Mouse (Mus musculus): ENCODE results near the gene Src.

DNA sequence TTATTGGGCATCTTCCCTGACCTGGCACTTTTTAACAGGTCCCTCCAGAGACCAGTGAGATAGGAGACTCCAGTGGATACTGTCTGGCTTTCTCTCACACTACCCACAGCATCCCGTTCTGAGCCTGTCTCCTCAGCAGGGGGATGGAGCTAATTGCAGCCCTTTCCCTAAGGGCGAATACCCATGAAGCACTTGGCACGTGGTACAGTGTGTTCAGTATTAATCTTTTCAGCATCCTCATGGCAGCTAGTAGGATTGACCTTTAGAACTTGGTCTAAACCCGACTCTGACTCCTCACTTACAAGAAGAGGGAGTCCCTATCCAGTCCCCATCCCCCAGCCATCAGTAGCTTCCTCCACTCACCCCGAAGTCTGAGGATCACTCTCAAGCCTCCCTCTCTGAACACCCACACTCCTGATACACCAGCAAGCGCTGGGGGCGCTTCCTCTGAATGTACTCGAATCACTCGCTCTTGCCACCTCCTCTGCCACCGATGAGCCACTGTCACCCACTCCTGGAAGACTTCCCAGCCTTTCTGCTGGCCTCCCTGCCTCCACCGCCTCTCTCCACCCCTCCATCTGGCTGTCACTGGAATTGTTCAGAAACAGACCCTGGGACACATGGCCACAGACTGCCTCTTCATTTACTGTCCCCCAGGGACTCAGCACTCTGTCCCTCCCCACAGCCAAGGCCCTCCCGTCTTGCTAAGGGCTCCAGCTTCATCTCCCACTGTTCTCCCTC, 8.3 kb upstream of the Src start:
- TF ChIP-seq CTCF (IDR thresholded peaks at IDR 0.05) (peak; percentile 5; the same call in 1 of the 2 replicates), EP300 (IDR thresholded peaks at IDR 0.05) (no peak)
